Mouse (Mus musculus) granulocyte monocyte progenitor cell, adult 5-6 weeks (primary cell): ENCODE data around the gene Capn11. TPM values are rescaled to one million over a fixed set of nuclear protein-coding genes. Genes with fewer than 3 reads are reported as not detected.

ENCODE experiments used
- ATAC-seq: replicated peaks from 2 replicates; pipeline ENCODE4 v1.8.0; 2016; ENCODE audit warnings: mild to moderate bottlenecking, moderate TSS enrichment, inconsistent platforms; ENCODE audit not compliant: poor library complexity, severe bottlenecking
- total RNA-seq, 2 experiments: library from RNA; stranded (forward) in 1 of 2; stranded (reverse) in 1 of 2; fragments of 200-712, 200-1000 nt in 1 of 2; fragments of >200 nt in 1 of 2; fragmentation: Nextera tagmentation in 1 of 2; gene quantifications; 2 replicates each; pipeline ENCODE4 v1.2.3; 2014 to 2017

The Capn11 gene
- total RNA-seq, 2 experiments from 2014 or later: not detected

DNA sequence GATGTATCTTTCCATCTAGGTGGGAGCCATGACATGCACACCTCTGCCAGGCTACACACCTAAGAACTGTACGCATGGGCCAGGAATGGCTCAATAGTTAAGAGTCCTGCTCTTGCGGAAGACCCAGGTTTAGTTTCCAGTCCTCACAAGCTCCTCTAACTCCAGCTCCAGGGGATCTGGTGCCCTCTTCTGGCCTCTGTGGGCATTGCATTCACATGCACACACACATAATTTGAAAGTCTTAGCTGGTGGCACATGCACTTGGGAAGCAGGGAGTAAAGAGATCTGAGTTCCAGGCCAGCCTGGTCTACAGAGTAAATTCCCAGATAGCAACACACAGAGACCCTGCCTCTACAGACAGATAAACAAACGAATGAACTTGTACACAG lies 72.7 kb downstream of the Capn11 start:
- ATAC-seq: no peak

DNA sequence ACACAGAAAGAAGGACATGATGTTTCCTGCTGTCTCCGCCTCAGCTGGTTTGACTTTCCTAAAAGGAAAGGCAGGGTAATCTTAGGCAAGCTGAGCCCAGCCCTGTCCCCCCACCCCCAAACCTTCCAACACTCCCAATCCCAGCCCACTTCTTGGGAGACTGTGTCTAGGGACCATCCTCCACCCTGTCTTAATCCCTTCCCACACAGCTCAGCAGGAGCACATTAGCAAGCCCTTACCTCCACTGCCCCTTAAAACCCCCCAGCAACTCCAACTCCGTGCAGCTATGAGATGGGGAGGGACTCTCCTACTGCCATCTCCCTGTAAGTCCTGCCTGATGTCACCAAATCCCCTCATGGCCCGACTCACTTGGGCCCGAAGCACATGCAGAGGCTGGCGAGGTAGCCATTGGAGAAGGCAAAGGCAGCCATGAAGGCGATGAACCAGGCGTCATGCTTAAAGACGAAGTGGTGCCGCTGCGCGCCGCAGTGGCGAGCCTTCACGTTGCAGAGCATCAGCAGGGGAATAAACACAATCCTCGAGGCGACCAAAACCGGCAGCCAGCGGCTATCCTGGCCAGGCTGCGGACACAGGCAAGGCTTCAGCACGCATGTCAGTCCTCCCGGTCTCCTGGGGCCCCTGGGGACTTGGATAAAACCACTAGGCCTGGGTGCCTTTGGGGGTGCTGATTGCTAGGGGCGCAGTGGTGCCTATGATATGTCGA lies 73.2 kb downstream of the Capn11 start:
- ATAC-seq: no peak

DNA sequence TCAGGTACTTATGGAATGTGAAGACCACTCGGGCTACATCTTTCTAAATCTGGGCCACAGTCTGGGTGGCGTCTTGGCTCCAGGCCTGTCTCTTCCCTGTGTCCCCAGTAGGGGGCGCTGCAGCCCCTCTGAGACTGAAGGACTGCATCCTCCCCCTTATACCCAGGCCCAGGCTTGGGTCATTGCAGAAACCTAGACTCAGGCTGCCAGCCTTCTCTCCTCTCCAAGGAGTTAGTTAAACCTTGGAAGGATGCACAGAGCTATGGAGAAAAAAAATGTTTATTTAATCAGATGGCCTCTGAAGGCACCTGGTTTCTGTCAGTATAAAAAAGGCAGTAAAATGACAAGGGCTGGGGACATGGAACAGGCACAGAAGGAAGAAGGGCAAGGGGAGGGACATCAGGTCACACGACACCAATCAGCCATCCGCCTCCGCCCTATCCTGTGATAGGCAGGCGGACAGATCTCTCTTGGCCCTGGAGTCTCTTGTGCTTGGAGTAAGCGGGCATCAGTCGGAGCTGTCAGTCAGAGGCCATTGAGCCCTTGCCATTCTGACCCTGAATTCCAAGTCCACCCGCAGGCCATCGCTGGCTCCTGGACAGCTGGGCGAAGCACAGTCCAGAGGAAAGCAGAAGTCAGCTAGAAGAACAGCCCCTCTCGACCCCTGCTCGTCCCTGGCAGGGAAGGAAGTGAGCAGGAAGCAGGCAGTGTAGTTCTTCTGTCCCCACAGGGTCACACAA lies 74.0 kb downstream of the Capn11 start:
- ATAC-seq: peak; percentile 53

DNA sequence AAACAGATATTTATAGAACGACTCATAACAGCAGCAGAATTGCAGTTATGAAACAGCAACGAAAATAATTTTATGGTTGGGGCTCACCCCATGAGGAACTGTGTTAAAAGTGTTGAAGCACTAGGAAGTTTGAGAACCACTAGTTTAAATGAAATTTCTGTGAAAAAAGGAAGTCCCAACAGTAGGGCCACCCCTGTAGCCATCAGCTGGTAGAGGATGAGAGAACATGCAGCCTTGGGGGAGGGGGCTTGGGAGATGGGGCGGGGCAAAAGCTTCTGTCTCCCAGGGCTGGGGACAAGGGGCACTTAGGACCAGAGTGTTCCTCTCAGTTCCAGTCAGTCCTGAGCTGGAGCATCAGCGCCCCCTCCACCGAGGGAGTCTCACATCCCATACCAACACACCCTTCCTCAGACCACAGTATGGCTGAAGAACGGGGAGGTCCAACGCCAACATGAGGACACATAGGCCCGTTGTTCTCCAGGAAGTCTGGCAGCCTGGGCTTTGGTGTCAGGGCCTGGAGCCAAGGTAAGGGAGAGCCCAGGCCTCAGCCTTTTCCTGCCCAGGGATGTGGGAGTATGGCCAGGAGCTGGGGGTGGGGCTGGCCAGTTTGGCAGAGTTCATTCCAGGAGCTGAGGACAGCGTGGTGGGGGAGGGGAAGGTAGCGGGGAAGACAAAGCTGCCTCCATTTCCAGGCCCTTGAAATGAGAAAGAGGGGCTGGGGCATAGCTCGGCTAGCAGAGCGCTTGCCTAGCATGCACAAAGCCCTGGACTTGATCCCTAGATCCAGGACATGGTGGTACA lies 74.8 kb downstream of the Capn11 start:
- ATAC-seq: peak; percentile 49

DNA sequence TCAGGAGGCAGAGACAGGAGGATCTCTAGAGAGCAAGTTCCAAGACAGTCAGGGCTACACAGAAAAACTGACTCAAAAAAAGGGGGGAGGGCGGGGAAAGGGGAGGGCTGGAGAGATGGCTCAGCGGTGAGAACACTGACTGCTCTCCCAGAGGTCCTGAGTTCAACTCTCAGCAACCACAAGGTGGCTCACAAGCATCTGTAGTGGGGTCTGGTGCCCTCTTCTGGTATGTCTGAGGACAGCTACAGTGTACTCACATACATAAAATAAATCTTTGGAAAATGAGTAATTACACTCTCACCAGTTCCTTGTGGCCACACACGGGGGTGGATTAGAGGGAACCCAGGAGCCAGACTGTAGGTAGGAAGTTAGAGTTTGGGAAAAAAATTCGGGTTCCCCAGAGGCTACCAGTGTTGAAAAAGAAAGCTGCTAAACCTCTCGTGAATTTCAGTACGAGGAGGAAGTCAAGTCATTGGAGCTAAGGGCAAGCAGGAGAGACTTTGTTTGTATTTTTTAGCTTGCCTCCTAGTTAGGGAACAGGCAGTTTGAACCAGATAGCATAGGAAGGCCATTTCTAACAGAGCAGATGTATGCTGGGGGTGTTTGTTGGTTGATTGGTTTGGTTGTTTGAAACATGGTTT lies 76.3 kb downstream of the Capn11 start:
- no peak for ATAC-seq

DNA sequence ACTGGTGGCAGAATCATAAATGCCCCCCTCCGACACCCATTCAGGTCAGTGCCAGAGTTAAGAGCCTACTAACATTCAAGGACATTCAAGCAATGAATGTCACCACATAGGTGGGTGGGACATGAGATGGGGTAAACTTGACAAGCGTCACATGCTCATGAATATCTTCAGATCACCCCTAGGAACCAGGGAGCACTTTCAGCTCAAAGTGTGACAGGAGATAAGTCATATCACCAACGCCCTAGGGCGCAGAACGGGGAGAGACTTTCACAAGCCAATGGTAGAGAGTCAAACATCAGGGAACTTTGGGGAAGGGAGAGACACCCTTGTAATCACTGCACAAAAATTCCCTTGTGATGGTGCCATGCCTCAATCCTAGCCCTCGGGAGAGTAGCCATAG lies 76.9 kb downstream of the Capn11 start:
- ATAC-seq: no peak

DNA sequence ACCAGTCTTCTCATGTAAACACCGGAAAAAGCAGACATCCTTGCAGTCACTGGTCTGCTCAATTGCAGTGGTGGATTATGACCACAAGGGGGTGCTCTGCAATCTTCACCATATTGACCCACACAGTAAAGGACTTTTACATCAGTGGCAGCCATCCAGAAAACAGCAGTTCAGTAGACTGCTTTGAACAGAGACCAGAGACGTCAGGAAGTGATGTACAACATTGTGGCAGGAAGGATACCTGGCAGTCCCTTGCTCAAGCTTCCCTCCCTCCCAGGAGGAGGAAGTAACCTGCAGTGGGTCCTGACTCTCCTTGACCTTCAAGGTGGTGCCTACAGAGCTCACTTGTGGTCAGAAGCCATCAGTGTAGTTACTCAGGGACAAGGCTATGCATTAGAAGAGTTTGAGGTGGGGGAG lies 77.5 kb downstream of the Capn11 start:
- ATAC-seq: peak; percentile 24

DNA sequence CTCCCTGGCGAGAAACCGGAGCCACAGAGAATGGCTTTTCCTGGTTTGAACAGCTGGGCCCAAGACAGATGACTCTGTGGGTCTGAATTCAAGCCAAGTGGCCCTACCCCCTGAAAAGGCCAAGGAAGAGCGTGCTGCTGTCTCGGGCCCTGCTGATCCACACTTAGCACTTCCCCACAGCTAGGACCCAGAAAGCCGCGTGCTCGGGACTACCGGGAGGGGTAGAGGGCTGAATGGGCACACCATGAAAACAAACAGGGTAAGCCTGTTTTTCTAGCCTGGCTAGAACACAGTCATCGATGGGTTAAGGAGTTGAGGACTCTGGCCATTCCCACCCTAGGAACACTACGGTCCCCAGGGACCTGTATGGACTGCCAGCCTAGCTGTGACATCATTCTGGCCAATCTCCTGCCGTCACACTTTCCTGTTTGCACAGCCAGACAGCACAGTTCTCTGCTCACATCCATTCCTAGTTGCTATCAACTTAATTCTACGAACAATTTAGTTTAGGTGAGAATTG lies 78.1 kb downstream of the Capn11 start:
- no peak for ATAC-seq

Other genes starting within 250 kb of the Capn11 start
- gene Cdc5l, start 225.6 kb downstream of the Capn11 start, total RNA-seq (2014; fragmentation: Nextera tagmentation): 61.9 and 82.9 TPM in 2 replicates
- 118 and 137 TPM in 2 replicates for gene Cdc5l, start 225.6 kb downstream of the Capn11 start, total RNA-seq (2017)
- not detected in 2 replicates for gene Spats1, start 183.9 kb downstream of the Capn11 start, total RNA-seq (2014; fragmentation: Nextera tagmentation)
- 0.10 TPM in 1 of 2 replicates, not detected in the other for gene Spats1, start 183.9 kb downstream of the Capn11 start, total RNA-seq (2017)
- gene Aars2, start 152.5 kb downstream of the Capn11 start, total RNA-seq (2014; fragmentation: Nextera tagmentation): 5.5 and 7.3 TPM in 2 replicates
- gene Aars2, start 152.5 kb downstream of the Capn11 start, total RNA-seq (2017): 8.3 and 12.1 TPM in 2 replicates
- not detected in 2 replicates for gene Tcte1, start 135.9 kb downstream of the Capn11 start, total RNA-seq (2014; fragmentation: Nextera tagmentation)
- not detected in 2 replicates for gene Tcte1, start 135.9 kb downstream of the Capn11 start, total RNA-seq (2017)
- not detected in 2 replicates for gene Tmem151b, start 109.6 kb downstream of the Capn11 start, total RNA-seq (2014; fragmentation: Nextera tagmentation)
- not detected in 2 replicates for gene Tmem151b, start 109.6 kb downstream of the Capn11 start, total RNA-seq (2017)
- gene Nfkbie, start 103.6 kb downstream of the Capn11 start, total RNA-seq (2014; fragmentation: Nextera tagmentation): 4.6 and 7.8 TPM in 2 replicates
- 4.9 and 6.0 TPM in 2 replicates for gene Nfkbie, start 103.6 kb downstream of the Capn11 start, total RNA-seq (2017)
- gene Slc35b2, start 95.5 kb downstream of the Capn11 start, total RNA-seq (2014; fragmentation: Nextera tagmentation): 88.5 and 124 TPM in 2 replicates
- 39.3 and 77.1 TPM in 2 replicates for gene Slc35b2, start 95.5 kb downstream of the Capn11 start, total RNA-seq (2017)
- gene Hsp90ab1, start 86.1 kb downstream of the Capn11 start, total RNA-seq (2014; fragmentation: Nextera tagmentation): 1,977 and 2,073 TPM in 2 replicates
- gene Hsp90ab1, start 86.1 kb downstream of the Capn11 start, total RNA-seq (2017): 2,383 and 2,522 TPM in 2 replicates
- 60.7 and 107 TPM in 2 replicates for gene Slc29a1, start 59.7 kb downstream of the Capn11 start, total RNA-seq (2014; fragmentation: Nextera tagmentation)
- 53.2 and 74.0 TPM in 2 replicates for gene Slc29a1, start 59.7 kb downstream of the Capn11 start, total RNA-seq (2017)
- gene Mymx, start 57.2 kb downstream of the Capn11 start, total RNA-seq (2014; fragmentation: Nextera tagmentation): not detected in 2 replicates
- gene Mymx, start 57.2 kb downstream of the Capn11 start, total RNA-seq (2017): not detected in 2 replicates
- 81.2 and 91.4 TPM in 2 replicates for gene Mrpl14, start 27.0 kb upstream of the Capn11 start, total RNA-seq (2014; fragmentation: Nextera tagmentation)
- gene Mrpl14, start 27.0 kb upstream of the Capn11 start, total RNA-seq (2017): 10.6 and 36.8 TPM in 2 replicates
- 4.0 and 7.5 TPM in 2 replicates for gene Tmem63b, start 27.6 kb upstream of the Capn11 start, total RNA-seq (2014; fragmentation: Nextera tagmentation)
- 3.4 and 5.6 TPM in 2 replicates for gene Tmem63b, start 27.6 kb upstream of the Capn11 start, total RNA-seq (2017)
- gene 1600014C23Rik, start 74.5 kb upstream of the Capn11 start, total RNA-seq (2014; fragmentation: Nextera tagmentation): not detected in 2 replicates
- gene 1600014C23Rik, start 74.5 kb upstream of the Capn11 start, total RNA-seq (2017): not detected in 2 replicates